Mouse (Mus musculus): ENCODE results near the gene Sco1. TPM values are rescaled to one million over a fixed set of nuclear protein-coding genes. Genes with fewer than 3 reads are reported as not detected.

The Sco1 gene
- polyA plus RNA-seq, 1 experiment from 2014 or later: 14.7 TPM

DNA sequence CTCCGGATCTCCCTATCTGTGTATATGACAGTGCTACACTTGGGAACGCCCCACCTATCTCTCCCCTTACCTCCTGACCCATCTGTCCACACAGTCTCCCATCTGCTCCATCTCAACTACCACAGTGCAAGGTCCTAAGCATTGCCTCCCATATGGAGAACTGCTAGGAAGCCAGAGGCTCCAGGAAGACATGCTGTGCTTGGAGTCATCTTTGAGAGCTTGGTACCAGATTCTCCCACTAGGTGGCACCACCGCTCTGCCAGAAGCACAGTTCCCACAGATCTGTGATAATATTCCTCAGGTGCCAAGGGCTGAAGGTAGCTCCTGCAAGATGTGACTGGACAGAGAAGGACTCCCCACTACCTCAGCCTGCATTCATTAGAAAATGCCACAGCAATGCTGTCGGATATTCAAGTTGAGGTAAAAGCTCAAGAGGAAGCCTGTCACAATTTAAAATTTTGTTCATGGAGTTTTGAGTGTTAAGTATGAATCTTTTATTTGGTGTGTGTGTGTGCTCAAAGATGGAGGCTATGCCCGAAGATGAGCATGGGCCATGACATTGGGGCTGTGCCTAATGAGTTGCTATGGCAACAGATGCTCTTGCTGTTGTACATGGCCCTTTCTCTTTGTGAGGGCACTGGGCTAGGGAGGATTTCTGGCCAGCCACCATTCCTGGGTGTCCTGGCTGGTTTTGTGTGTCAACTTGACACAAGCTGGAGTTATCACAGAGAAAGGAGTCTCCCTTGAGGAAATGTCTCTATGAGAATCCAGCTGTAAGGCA lies 57.9 kb downstream of the Sco1 start:
- ATAC-seq (replicated peaks): peak; percentile 51
- no peak overlapping the region for H3K27ac ChIP-seq (replicated peaks)
- no peaks in the 10 kb centered on the region for H3K36me3 ChIP-seq
- WGBS: 28% methylated on average over 5 of the region's 5 CpGs
- H3K9me3 ChIP-seq: no peaks in the 10 kb centered on the region
- no peak overlapping the region for H3K9ac ChIP-seq (replicated peaks)
- no peak overlapping the region for H3K4me3 ChIP-seq
- no peaks in the 10 kb centered on the region for H3K4me1 ChIP-seq
- no peaks in the 10 kb centered on the region for H3K27me3 ChIP-seq
- no peak overlapping the region for H3K4me2 ChIP-seq (replicated peaks)

DNA sequence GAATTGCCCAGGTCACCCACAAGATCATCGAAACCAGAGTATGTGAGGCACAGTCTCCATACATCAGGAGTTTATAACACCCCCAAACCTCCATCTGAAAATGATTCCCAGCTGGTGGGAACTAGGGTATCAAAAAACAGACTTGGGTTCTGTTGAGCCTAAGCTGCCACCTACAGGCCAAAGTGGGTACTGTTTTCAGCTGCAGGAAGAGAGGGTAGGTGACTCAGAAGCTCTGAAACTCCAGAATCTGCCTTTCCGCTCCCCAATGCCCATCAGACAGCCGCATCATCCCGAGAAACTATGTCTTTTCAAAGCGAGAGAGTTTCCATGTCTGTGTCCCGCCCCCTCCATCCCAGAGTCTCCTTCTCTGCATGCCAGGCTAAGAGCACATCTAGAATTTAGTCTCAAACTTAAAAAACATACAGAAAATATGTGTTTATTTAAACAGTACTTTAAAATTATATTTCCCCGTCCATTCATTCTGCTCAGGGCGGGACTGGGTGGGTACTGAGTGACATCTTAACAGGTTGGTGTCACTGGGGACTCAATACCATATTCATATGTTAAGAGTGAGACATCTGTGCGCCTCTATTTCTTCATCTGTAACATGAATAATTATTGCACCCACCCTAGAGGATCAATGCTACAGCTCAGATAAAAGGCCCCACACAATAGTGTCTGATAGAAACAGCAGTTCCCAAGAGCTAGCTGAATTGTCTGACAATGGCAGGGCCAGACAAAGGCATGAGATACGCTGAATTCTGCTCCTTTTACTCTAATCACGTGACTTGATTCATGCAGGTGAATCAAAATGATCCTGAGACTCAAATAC lies 59.8 kb downstream of the Sco1 start:
- ATAC-seq (replicated peaks): peak; percentile 55; the same call in 1 of the 2 replicates
- H3K9me3 ChIP-seq: no peaks in the 10 kb centered on the region
- H3K27me3 ChIP-seq: no peaks in the 10 kb centered on the region
- 31% methylated on average over 11 of the region's 11 CpGs for WGBS
- H3K9ac ChIP-seq (replicated peaks): no peak overlapping the region
- H3K4me2 ChIP-seq (replicated peaks): no peak overlapping the region
- no peak overlapping the region for H3K27ac ChIP-seq (replicated peaks)
- no peak overlapping the region for H3K4me3 ChIP-seq
- no peaks in the 10 kb centered on the region for H3K36me3 ChIP-seq
- no peaks in the 10 kb centered on the region for H3K4me1 ChIP-seq

DNA sequence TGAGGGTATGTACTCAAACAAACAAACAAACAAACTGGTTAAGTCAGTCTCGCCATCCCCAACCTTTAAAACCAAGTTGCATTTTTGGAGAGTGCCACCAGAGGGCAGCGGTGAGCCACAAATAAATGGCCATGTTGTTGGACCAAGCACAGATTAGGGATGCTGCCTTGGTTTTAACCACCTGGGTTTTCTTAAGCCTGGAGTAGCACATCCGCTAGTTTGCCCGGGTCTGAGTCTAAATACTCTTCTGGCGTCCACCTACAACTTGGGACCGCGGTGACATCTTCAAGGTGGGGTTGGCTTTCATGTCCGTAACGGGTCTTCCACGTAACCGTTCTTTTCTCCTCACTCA lies 60.4 kb downstream of the Sco1 start:
- Histone ChIP-seq H3K4me3 (no peak overlapping the region), H3K27ac (replicated peaks) (no peak overlapping the region), H3K27me3 (no peaks in the 10 kb centered on the region), H3K36me3 (no peaks in the 10 kb centered on the region), H3K4me1 (no peaks in the 10 kb centered on the region), H3K9ac (replicated peaks) (no peak overlapping the region), H3K4me2 (replicated peaks) (no peak overlapping the region), H3K9me3 (no peaks in the 10 kb centered on the region)
- WGBS: 43% methylated on average over 11 of the region's 11 CpGs
- no peak; the same call in 1 of the 2 replicates for ATAC-seq (replicated peaks)

DNA sequence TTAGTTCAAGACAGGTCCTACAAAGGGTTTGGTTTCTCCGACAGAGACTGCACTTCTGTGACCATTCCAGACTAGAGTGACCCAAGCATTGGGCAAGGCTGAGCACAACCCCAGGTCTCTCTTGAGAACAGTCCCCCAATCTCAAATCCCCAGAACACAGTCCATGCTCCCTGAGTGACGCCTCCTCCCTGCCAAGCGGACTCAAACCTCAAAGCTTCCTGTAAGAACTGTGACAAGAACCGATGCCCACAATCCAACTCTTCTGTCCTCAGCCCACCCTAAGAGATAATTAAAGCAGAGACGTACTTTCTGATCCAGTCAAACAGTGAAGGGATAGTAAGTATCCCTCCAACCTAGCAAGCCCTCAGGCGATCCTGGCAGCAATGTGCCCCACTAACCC lies 60.9 kb downstream of the Sco1 start:
- Histone ChIP-seq H3K36me3 (no peaks in the 10 kb centered on the region), H3K9me3 (no peaks in the 10 kb centered on the region), H3K27me3 (no peaks in the 10 kb centered on the region), H3K4me2 (replicated peaks) (no peak overlapping the region), H3K4me3 (no peak overlapping the region), H3K27ac (replicated peaks) (no peak overlapping the region), H3K4me1 (no peaks in the 10 kb centered on the region), H3K9ac (replicated peaks) (no peak overlapping the region)
- WGBS: 89% methylated on average over 6 of the region's 6 CpGs
- no peak for ATAC-seq (replicated peaks)

DNA sequence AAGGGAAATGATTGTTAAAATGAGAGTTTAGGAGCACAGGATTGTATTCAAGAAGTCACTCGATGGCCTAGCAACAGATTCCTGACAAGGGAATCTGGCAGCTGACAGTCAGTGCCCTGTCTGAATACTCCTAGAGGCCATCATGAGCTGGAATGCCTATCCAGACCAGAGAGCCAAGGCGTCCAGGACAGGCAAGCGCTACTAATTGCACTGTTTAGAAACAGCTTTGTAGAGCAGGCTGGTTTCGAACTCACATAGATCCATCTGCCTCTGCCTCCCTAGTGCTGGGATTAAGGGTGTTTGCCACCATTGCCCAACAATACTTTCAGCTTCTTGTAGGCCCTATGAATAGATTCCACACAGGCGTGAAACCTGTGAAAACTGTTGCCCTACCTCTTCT lies 61.8 kb downstream of the Sco1 start:
- Histone ChIP-seq H3K4me2 (replicated peaks) (no peak overlapping the region), H3K4me1 (no peaks in the 10 kb centered on the region), H3K27ac (replicated peaks) (no peak overlapping the region), H3K9me3 (no peaks in the 10 kb centered on the region), H3K27me3 (no peaks in the 10 kb centered on the region), H3K9ac (replicated peaks) (no peak overlapping the region), H3K4me3 (no peak overlapping the region), H3K36me3 (no peaks in the 10 kb centered on the region)
- 94% methylated on average over 5 of the region's 5 CpGs for WGBS
- no peak for ATAC-seq (replicated peaks)

DNA sequence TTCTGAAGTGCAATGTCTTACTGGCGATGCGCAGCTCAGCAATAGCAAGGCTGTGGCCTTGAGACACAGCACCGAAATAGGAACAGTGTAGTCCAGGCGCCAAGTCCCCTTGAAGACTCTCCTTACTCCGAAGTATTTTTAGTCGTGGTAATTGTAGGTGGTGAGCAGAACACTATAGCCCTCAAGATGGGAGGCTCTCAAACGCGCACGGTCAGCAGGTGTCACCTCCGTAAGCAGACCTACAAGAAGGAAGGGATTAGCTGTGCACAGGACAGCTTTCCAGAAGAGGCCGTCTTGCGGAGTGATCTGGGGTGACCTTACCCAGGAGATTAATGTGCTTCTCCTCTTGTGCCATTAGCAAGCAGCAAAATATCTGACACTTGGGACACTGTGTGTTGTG lies 62.4 kb downstream of the Sco1 start:
- ATAC-seq (replicated peaks): no peak
- Histone ChIP-seq H3K4me3 (no peak overlapping the region), H3K9me3 (no peaks in the 10 kb centered on the region), H3K9ac (replicated peaks) (no peak overlapping the region), H3K27ac (replicated peaks) (no peak overlapping the region), H3K4me2 (replicated peaks) (no peak overlapping the region), H3K36me3 (no peaks in the 10 kb centered on the region), H3K4me1 (no peaks in the 10 kb centered on the region), H3K27me3 (no peaks in the 10 kb centered on the region)
- 91% methylated on average over 12 of the region's 12 CpGs for WGBS

Small RNAs within 50 kb of the gene (microRNA-seq; reads per million reads assigned to microRNA genes)
- gene Mir6923: not detected

Other genes starting within 250 kb of the Sco1 start
- gene Pirt, start 140.7 kb upstream of the Sco1 start, polyA plus RNA-seq (2015; fragmentation: Nextera tagmentation; extraction: Ambion mirVana): 0.11 TPM in 1 of 2 replicates, not detected in the other
- gene Tmem238l, start 96.0 kb upstream of the Sco1 start, polyA plus RNA-seq (2015; fragmentation: Nextera tagmentation; extraction: Ambion mirVana): not detected in 2 replicates
- gene Tmem220, start 27.5 kb upstream of the Sco1 start, polyA plus RNA-seq (2015; fragmentation: Nextera tagmentation; extraction: Ambion mirVana): 0.31 and 0.55 TPM in 2 replicates
- 34.2 and 34.9 TPM in 2 replicates for gene Adprm, start 76 bp upstream of the Sco1 start, polyA plus RNA-seq (2015; fragmentation: Nextera tagmentation; extraction: Ambion mirVana)
- 0.08 and 0.48 TPM in 2 replicates for gene Myh3, start 25.6 kb downstream of the Sco1 start, polyA plus RNA-seq (2015; fragmentation: Nextera tagmentation; extraction: Ambion mirVana)
- not detected in 2 replicates for gene Myh2, start 118.4 kb downstream of the Sco1 start, polyA plus RNA-seq (2015; fragmentation: Nextera tagmentation; extraction: Ambion mirVana)
- gene Myh1, start 147.4 kb downstream of the Sco1 start, polyA plus RNA-seq (2015; fragmentation: Nextera tagmentation; extraction: Ambion mirVana): 0.08 TPM in 2 replicates
- 0.04 TPM in 1 of 2 replicates, not detected in the other for gene Myh4, start 185.4 kb downstream of the Sco1 start, polyA plus RNA-seq (2015; fragmentation: Nextera tagmentation; extraction: Ambion mirVana)
- 0.11 and 0.23 TPM in 2 replicates for gene Myh8, start 224.5 kb downstream of the Sco1 start, polyA plus RNA-seq (2015; fragmentation: Nextera tagmentation; extraction: Ambion mirVana)

Measured in forebrain, embryonic 15.5 days (tissue).